Mouse (Mus musculus) MEL (cell line): ENCODE measurements around the gene Fam19a1.

Experiments used
- EP300 ChIP-seq, 2 experiments: IDR thresholded peaks; 2 replicates each; pipeline ENCODE4 v1.6.1; 2011; ENCODE audit warnings: improper control_type of control experiment in 2 of 2, low read length in 2 of 2, low read depth in 1 of 2, mild to moderate bottlenecking in 1 of 2
- GATA1 ChIP-seq: IDR thresholded peaks from 2 replicates; pipeline ENCODE4 v1.6.1; 2011; ENCODE audit warnings: low read depth, low read length, improper control_type of control experiment
- HCFC1 ChIP-seq: IDR thresholded peaks from 2 replicates; pipeline ENCODE4 v1.6.1; 2012; ENCODE audit warnings: low read depth, mild to moderate bottlenecking, inconsistent platforms, low read length, improper control_type of control experiment, moderate library complexity
- MAFK ChIP-seq: IDR thresholded peaks from 2 replicates; pipeline ENCODE4 v1.6.1; 2011; ENCODE audit warnings: low read depth, mild to moderate bottlenecking, low read length, improper control_type of control experiment, borderline replicate concordance
- MYC ChIP-seq: IDR thresholded peaks from 2 replicates; pipeline ENCODE4 v1.6.1; 2011; ENCODE audit warnings: low read depth, mild to moderate bottlenecking, low read length, improper control_type of control experiment, moderate library complexity
- POLR2A ChIP-seq, 2 experiments: IDR thresholded peaks; 2 replicates each; pipeline ENCODE4 v1.6.1; 2011 to 2012; ENCODE audit warnings: low read length in 2 of 2, mild to moderate bottlenecking in 2 of 2, control low read depth in 1 of 2, improper control_type of control experiment in 1 of 2, low read depth in 1 of 2, moderate library complexity in 1 of 2; ENCODE audit not compliant: control insufficient read depth in 1 of 2, insufficient read depth in 1 of 2, poor library complexity in 1 of 2
- POLR2AphosphoS2 ChIP-seq: IDR thresholded peaks from 2 replicates; pipeline ENCODE4 v1.6.1; 2011; ENCODE audit warnings: low read length, improper control_type of control experiment

GRCm38 (mm10) chr6:96447466-96447865 is 334.5 kb downstream of the Fam19a1 start:
- TF ChIP-seq GATA1: no peak
- no peak for TF ChIP-seq MAFK
- TF ChIP-seq MYC: no peak
- TF ChIP-seq POLR2A (IDR thresholded peaks at IDR 0.05; ENCODE audit: control insufficient read depth in 1 of 2, insufficient read depth in 1 of 2, low read depth in 1 of 2, low read length in 2 of 2, poor library complexity in 1 of 2): no peak
- TF ChIP-seq HCFC1: no peak
- TF ChIP-seq EP300 (IDR thresholded peaks at IDR 0.05; ENCODE audit: low read depth in 1 of 2, low read length in 2 of 2): no peak
- no peak for TF ChIP-seq POLR2AphosphoS2
